Mouse (Mus musculus) hindbrain, embryonic 13.5 days (tissue): ENCODE results near the gene Taz. TPM values are rescaled to one million over a fixed set of nuclear protein-coding genes. Genes with fewer than 3 reads are reported as not detected.
A peak's percentile ranks its signal among the peaks of the same experiment; 100 is the strongest.

Source experiments
- ATAC-seq: fragments of 200-750 bp; cut with Nextera tagmentation; 2 replicates; pipeline ENCODE4 v1.8.0; 2017; ENCODE audit warnings: moderate TSS enrichment; ENCODE audit not compliant: low FRiP score
- H3K27ac ChIP-seq: fragments of 300-500 bp; sonication (generic); 2 replicates; pipeline ENCODE4 v1.5.1; 2015; ENCODE audit warnings: inconsistent platforms, mild to moderate bottlenecking, moderate library complexity
- H3K27me3 ChIP-seq: fragments of 300-500 bp; sonication (generic); 2 replicates; pipeline ENCODE4 v1.6.1; 2015; ENCODE audit warnings: mild to moderate bottlenecking, inconsistent platforms
- H3K36me3 ChIP-seq: fragments of 300-500 bp; sonication (generic); 2 replicates; pipeline ENCODE4 v1.6.1; 2015; ENCODE audit warnings: mild to moderate bottlenecking, inconsistent platforms
- H3K4me1 ChIP-seq: fragments of 300-500 bp; sonication (generic); replicated peaks from 2 replicates; pipeline ENCODE4 v1.6.1; 2015; ENCODE audit warnings: inconsistent platforms
- H3K4me2 ChIP-seq: fragments of 300-500 bp; sonication (generic); 2 replicates; pipeline ENCODE4 v1.6.1; 2015; ENCODE audit warnings: inconsistent platforms, mild to moderate bottlenecking, moderate library complexity
- H3K4me3 ChIP-seq: fragments of 300-500 bp; sonication (generic); 2 replicates; pipeline ENCODE4 v1.5.1; 2015; ENCODE audit warnings: mild to moderate bottlenecking, inconsistent platforms
- H3K9ac ChIP-seq: fragments of 300-500 bp; sonication (generic); 2 replicates; pipeline ENCODE4 v1.6.1; 2015; ENCODE audit warnings: mild to moderate bottlenecking, inconsistent platforms
- H3K9me3 ChIP-seq: fragments of 300-500 bp; sonication (generic); 2 replicates; pipeline ENCODE4 v1.6.1; 2016; ENCODE audit warnings: inconsistent platforms
- WGBS: fragments of 180-500 bp; shearing (Covaris S2); methylation state at CpG from one replicate; pipeline ENCODE4 v1.1.7; 2015; 5-methylcytosine and 5-hydroxymethylcytosine counted together
- polyA plus RNA-seq: library from polyadenylated mRNA; unstranded; fragments of >200 nt; fragmentation: Nextera tagmentation; extraction: Ambion mirVana; gene quantifications from 2 replicates; pipeline ENCODE4 v1.2.1, GENCODE M21; 2015

The Taz gene
- polyA plus RNA-seq: 86.8 and 91.5 TPM in 2 replicates

GRCm38 (mm10) chrX:74281732-74282394 is at the start of gene Taz, which contains the start of gene Dnase1l1:
Gene Taz (plus strand): TSS chrX:74281912.
Gene Dnase1l1 (minus strand): TSS chrX:74282337.
- peaks cover 20% of the 10 kb centered on the region for H3K4me1 ChIP-seq

DNA sequence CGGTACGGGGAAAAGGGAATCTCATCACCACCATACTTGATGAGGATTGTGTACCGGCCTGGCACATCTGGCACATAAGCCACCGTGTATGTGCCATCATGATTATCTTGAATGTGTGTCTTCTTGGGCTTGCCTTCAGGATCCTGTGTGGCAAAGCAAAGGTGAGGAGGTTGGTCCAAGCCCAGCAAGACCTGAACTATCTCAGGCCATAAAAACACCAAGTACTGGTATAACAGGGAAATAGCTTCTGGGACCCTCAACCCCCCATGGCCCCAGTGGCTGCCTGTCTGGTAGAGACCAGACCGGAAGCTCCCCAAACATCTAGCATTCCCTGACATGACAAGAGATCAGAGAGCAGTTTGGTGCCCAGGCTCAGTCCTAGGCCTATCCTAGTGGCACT is 48.5 kb upstream of the Taz start:
- WGBS: 95% methylated on average over 4 of the region's 5 CpGs
- H3K9ac ChIP-seq: no peak overlapping the region
- no peaks in the 10 kb centered on the region for H3K27me3 ChIP-seq
- H3K4me2 ChIP-seq: no peak overlapping the region
- no peak overlapping the region for H3K27ac ChIP-seq
- peaks cover 95% of the 10 kb centered on the region for H3K36me3 ChIP-seq
- H3K4me1 ChIP-seq: no peaks in the 10 kb centered on the region
- H3K4me3 ChIP-seq: no peak overlapping the region
- no peak for ATAC-seq
- no peaks in the 10 kb centered on the region for H3K9me3 ChIP-seq

More at GRCm38 (mm10) chrX:74281732-74282394, at the start of gene Taz, which contains the start of gene Dnase1l1:
- no peaks in the 10 kb centered on the region for H3K27me3 ChIP-seq
- H3K36me3 ChIP-seq: no peaks in the 10 kb centered on the region
- H3K4me3 ChIP-seq: peak within 1 kb of the TSS; percentile 53
- no peaks in the 10 kb centered on the region for H3K9me3 ChIP-seq
- peak; percentile 68 for ATAC-seq
- peak within 1 kb of the TSS; percentile 86 for H3K9ac ChIP-seq
- H3K27ac ChIP-seq: peak within 1 kb of the TSS; percentile 87
- 17% methylated on average over 16 of the region's 16 CpGs for WGBS
- peak within 1 kb of the TSS; percentile 66 for H3K4me2 ChIP-seq

GRCm38 (mm10) chrX:74240332-74240731 is 41.4 kb upstream of the Taz start:
- 89% methylated on average over 4 of the region's 4 CpGs for WGBS
- no peaks in the 10 kb centered on the region for H3K27me3 ChIP-seq
- no peak overlapping the region for H3K4me3 ChIP-seq
- no peak overlapping the region for H3K27ac ChIP-seq
- no peaks in the 10 kb centered on the region for H3K9me3 ChIP-seq
- no peak overlapping the region for H3K9ac ChIP-seq
- ATAC-seq: no peak
- H3K4me2 ChIP-seq: no peak overlapping the region
- H3K4me1 ChIP-seq: peaks cover 19% of the 10 kb centered on the region
- H3K36me3 ChIP-seq: peaks cover 73% of the 10 kb centered on the region

DNA sequence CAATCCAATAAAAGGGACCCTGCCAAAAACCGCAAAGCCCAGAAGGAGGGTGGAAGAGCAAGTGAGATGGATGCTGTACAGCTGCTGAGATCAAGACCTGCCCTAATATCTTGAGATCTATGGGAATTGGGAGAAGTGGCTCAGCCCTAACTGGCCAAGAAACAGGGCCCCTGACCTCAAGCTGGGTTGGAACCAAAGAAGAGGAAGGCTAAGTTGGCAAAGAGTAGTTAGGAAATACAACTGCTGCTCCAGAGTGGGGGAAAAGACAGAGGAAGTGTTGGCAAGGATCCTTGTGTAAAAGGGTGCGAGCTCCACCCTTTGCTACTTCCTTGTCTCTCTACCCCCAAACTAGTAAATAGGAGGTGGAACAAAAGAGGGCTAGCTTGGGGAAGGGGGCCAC is 38.3 kb upstream of the Taz start:
- peak overlapping the region; percentile 85 for H3K9ac ChIP-seq
- peak overlapping the region; percentile 57 for H3K4me3 ChIP-seq
- H3K4me1 ChIP-seq: peaks cover 19% of the 10 kb centered on the region
- no peak for ATAC-seq
- H3K27ac ChIP-seq: no peak overlapping the region
- H3K27me3 ChIP-seq: no peaks in the 10 kb centered on the region
- H3K9me3 ChIP-seq: no peaks in the 10 kb centered on the region
- 93% methylated on average over 2 of the region's 2 CpGs for WGBS
- peak overlapping the region; percentile 69 for H3K4me2 ChIP-seq
- peaks cover 47% of the 10 kb centered on the region for H3K36me3 ChIP-seq

DNA sequence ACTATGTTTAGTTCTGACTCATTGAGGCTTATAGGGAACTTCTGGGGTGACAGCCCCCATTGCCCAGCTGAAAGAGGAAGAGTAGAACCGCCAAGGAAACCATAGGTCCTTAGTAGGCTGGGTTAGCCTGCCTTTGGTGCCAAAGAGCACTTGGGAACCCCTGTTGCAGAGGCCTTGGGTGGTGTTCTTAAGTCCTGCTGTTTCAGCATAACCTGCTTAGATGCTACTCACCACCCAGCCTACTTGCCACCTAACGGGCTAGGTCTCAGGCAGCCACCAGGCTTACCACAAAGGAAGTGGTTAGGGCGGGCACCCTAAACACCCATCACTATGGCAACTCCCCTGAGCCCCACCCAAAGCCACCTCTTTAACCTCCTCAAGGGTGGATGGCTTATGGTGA is 37.9 kb upstream of the Taz start:
- Histone ChIP-seq H3K27me3 (no peaks in the 10 kb centered on the region), H3K4me2 (peak overlapping the region; percentile 69), H3K4me1 (peaks cover 19% of the 10 kb centered on the region), H3K9me3 (no peaks in the 10 kb centered on the region), H3K27ac (peak overlapping the region; percentile 92; the same call in 1 of the 2 replicates), H3K9ac (peak overlapping the region; percentile 85), H3K36me3 (peaks cover 43% of the 10 kb centered on the region), H3K4me3 (peak overlapping the region; percentile 57)
- no peak for ATAC-seq
- WGBS: 60% methylated on average over 3 of the region's 3 CpGs

GRCm38 (mm10) chrX:74244614-74245083 is 37.1 kb upstream of the Taz start:
- Histone ChIP-seq H3K4me1 (peaks cover 26% of the 10 kb centered on the region), H3K27me3 (no peaks in the 10 kb centered on the region), H3K9me3 (no peaks in the 10 kb centered on the region), H3K4me3 (peak overlapping the region; percentile 57), H3K9ac (peak overlapping the region; percentile 85), H3K27ac (peak overlapping the region; percentile 92), H3K36me3 (peaks cover 35% of the 10 kb centered on the region), H3K4me2 (peak overlapping the region; percentile 69)
- ATAC-seq: peak; percentile 30
- 37% methylated on average over 3 of the region's 3 CpGs for WGBS

GRCm38 (mm10) chrX:74245107-74245506 is 36.6 kb upstream of the Taz start:
- WGBS: 31% methylated on average over 1 of the region's 1 CpGs
- H3K9me3 ChIP-seq: no peaks in the 10 kb centered on the region
- H3K36me3 ChIP-seq: peaks cover 30% of the 10 kb centered on the region
- peaks cover 26% of the 10 kb centered on the region for H3K4me1 ChIP-seq
- no peak for ATAC-seq
- H3K27ac ChIP-seq: peak overlapping the region; percentile 92
- peak overlapping the region; percentile 85 for H3K9ac ChIP-seq
- H3K27me3 ChIP-seq: no peaks in the 10 kb centered on the region
- H3K4me2 ChIP-seq: peak overlapping the region; percentile 69
- peak overlapping the region; percentile 57 for H3K4me3 ChIP-seq

GRCm38 (mm10) chrX:74245687-74246086 is 36.0 kb upstream of the Taz start:
- 19% methylated on average over 21 of the region's 21 CpGs for WGBS
- Histone ChIP-seq H3K36me3 (peaks cover 25% of the 10 kb centered on the region), H3K4me3 (peak overlapping the region; percentile 57), H3K27ac (peak overlapping the region; percentile 92), H3K9me3 (no peaks in the 10 kb centered on the region), H3K4me2 (peak overlapping the region; percentile 69), H3K9ac (peak overlapping the region; percentile 85), H3K27me3 (no peaks in the 10 kb centered on the region), H3K4me1 (peaks cover 26% of the 10 kb centered on the region)
- peak; percentile 53 for ATAC-seq

GRCm38 (mm10) chrX:74246213-74246681 is 35.5 kb upstream of the Taz start:
- peak overlapping the region; percentile 69 for H3K4me2 ChIP-seq
- WGBS: 20% methylated on average over 35 of the region's 38 CpGs
- H3K27ac ChIP-seq: peak overlapping the region; percentile 92
- peaks cover 19% of the 10 kb centered on the region for H3K36me3 ChIP-seq
- ATAC-seq: peak; percentile 92
- peak overlapping the region; percentile 85 for H3K9ac ChIP-seq
- H3K9me3 ChIP-seq: no peaks in the 10 kb centered on the region
- H3K4me3 ChIP-seq: peak overlapping the region; percentile 57
- no peaks in the 10 kb centered on the region for H3K27me3 ChIP-seq
- peaks cover 26% of the 10 kb centered on the region for H3K4me1 ChIP-seq

- Histone ChIP-seq H3K27ac (peak overlapping the region; percentile 72), H3K4me2 (peak overlapping the region; percentile 69), H3K9me3 (no peaks in the 10 kb centered on the region), H3K4me1 (peaks cover 26% of the 10 kb centered on the region), H3K4me3 (peak overlapping the region; percentile 57), H3K36me3 (peaks cover 15% of the 10 kb centered on the region), H3K9ac (peak overlapping the region; percentile 65), H3K27me3 (no peaks in the 10 kb centered on the region)
- ATAC-seq: peak; percentile 25
- WGBS: 24% methylated on average over 15 of the region's 15 CpGs
Observed at GRCm38 (mm10) chrX:74246693-74247092, 35.0 kb upstream of the Taz start.

DNA sequence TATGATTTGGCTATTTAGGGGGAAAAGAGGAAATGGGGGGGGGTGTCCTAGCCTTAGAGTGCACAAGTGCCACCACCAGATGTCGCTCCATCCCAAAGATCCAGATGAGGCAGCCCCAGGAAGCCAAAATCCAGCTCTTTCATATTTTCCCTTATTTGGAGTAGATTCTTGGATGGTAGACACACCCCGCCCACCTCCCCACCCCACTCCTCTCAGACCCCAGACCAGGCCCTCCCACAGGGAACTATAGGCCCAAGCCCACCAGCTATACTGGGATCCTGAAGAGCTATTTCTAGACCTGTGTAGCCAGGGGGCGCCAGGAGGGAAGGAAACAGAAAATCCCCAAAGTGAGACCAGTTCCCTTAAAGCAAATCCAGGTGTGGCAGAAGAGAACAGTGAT is 33.1 kb upstream of the Taz start:
- H3K4me3 ChIP-seq: no peak overlapping the region

DNA sequence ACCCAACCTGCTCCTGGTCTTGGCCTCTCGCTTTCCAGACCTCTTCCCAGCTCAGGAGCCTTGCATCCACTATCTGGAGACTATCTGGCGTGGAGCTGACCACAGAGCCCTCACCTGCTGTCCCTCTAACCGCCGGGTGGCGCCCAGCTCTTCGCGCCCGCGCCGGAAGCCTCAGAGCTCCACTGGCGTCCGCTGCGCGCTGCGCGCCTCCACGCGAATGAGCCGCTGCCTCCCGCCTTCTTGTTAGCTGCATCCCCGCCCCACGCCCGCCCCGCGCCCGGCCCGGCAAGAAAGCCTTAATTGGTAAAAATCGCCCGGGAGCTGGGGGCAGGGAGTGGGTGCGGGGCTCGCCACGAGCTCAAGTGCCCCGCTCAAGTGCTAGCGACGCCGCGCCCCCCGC is 32.1 kb upstream of the Taz start, which contains the start of gene Flna:
Gene Flna (minus strand): TSS at position 206 of the 400 bp plus-strand sequence.
- peak within 1 kb of the TSS; percentile 60 for H3K4me2 ChIP-seq
- H3K9ac ChIP-seq: peak within 1 kb of the TSS; percentile 68
- H3K4me1 ChIP-seq: peaks cover 7% of the 10 kb centered on the region; the same call in 1 of the 2 replicates
- ATAC-seq: no peak
- peak within 1 kb of the TSS; percentile 43 for H3K4me3 ChIP-seq
- no peaks in the 10 kb centered on the region for H3K27me3 ChIP-seq
- no peaks in the 10 kb centered on the region for H3K9me3 ChIP-seq
- H3K27ac ChIP-seq: peak within 1 kb of the TSS; percentile 67
- no peaks in the 10 kb centered on the region for H3K36me3 ChIP-seq
- 25% methylated on average over 38 of the region's 38 CpGs for whole genome bisulfite sequencing

More for the DNA sequence above, 33.1 kb upstream of the Taz start:
- WGBS: 24% methylated on average over 3 of the region's 3 CpGs
- no peak for ATAC-seq
- Histone ChIP-seq H3K4me1 (peaks cover 13% of the 10 kb centered on the region), H3K27me3 (no peaks in the 10 kb centered on the region), H3K27ac (no peak overlapping the region), H3K9me3 (no peaks in the 10 kb centered on the region), H3K4me2 (no peak overlapping the region), H3K9ac (no peak overlapping the region), H3K36me3 (no peaks in the 10 kb centered on the region)
